Mouse (Mus musculus): ENCODE measurements at regions not wholly inside any gene's neighbourhood (a gene's known extent, or its start where the extent isn't known, plus 50 kb on each side); places are given as distances from the start of the nearest gene placed in this dataset.

GRCm38 (mm10) chr8:11967670-11968069 is 127.4 kb downstream of the Tex29 start:
- DNase-seq (ENCODE audit: extremely low read depth, low read depth, low spot score), result no peak
- 85% methylated on average over 7 of the region's 7 CpGs for WGBS
- Histone ChIP-seq H3K4me3 (ENCODE audit: insufficient read depth, low read depth, low read length) (no peak overlapping the region), H3K27me3 (ENCODE audit: control insufficient read depth, insufficient read depth, low read length) (peaks cover 5% of the 10 kb centered on the region; the same call in 1 of the 2 replicates), H3K9ac (ENCODE audit: low read depth, low read length) (no peak overlapping the region), H3K36me3 (ENCODE audit: control insufficient read depth, insufficient read depth, low read length) (no peaks in the 10 kb centered on the region), H3K4me1 (ENCODE audit: control insufficient read depth, insufficient read depth, low read length) (no peaks in the 10 kb centered on the region), H3K27ac (replicated peaks; ENCODE audit: insufficient read depth, low read depth, low read length) (no peak overlapping the region), H3K79me2 (ENCODE audit: control insufficient read depth, insufficient read depth, low read length) (no peaks in the 10 kb centered on the region)
- no peak for TF ChIP-seq CTCF (IDR thresholded peaks at IDR 0.05; ENCODE audit: low read depth, low read length)
- no peak for TF ChIP-seq POLR2A (IDR thresholded peaks at IDR 0.05; ENCODE audit: extremely low read depth, insufficient read depth, low read length)

DNA sequence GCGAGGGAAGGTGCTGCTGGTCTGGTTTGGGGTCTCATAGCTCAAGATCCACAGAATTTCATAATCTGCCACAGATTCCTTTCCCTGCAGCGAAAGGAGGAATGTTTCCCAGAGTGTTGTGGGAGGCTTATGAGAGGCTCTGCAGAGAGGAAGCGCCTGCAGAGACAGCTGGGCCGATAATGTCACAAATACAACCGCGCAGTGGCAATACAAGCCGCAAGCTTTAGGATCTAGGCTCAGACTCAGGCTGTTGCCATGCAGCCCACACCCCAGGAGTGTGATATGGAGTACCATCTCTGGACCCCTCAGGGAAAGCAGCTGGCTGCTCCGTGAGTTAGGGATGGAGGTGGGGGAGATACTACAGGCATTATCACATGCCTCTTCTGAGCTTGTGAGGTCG is 130.2 kb downstream of the Tex29 start:
- Histone ChIP-seq H3K9ac (ENCODE audit: low read depth, low read length) (no peak overlapping the region), H3K27me3 (ENCODE audit: control insufficient read depth, insufficient read depth, low read length) (peaks cover 5% of the 10 kb centered on the region; the same call in 1 of the 2 replicates), H3K4me1 (ENCODE audit: control insufficient read depth, insufficient read depth, low read length) (no peaks in the 10 kb centered on the region), H3K79me2 (ENCODE audit: control insufficient read depth, insufficient read depth, low read length) (no peaks in the 10 kb centered on the region), H3K27ac (replicated peaks; ENCODE audit: insufficient read depth, low read depth, low read length) (no peak overlapping the region), H3K36me3 (ENCODE audit: control insufficient read depth, insufficient read depth, low read length) (no peaks in the 10 kb centered on the region), H3K4me3 (ENCODE audit: insufficient read depth, low read depth, low read length) (no peak overlapping the region)
- DNase-seq (ENCODE audit: extremely low read depth, low read depth, low spot score), result no peak
- 86% methylated on average over 9 of the region's 9 CpGs for WGBS
- TF ChIP-seq CTCF (IDR thresholded peaks at IDR 0.05; ENCODE audit: low read depth, low read length), result no peak
- TF ChIP-seq POLR2A (IDR thresholded peaks at IDR 0.05; ENCODE audit: extremely low read depth, insufficient read depth, low read length), result no peak

DNA sequence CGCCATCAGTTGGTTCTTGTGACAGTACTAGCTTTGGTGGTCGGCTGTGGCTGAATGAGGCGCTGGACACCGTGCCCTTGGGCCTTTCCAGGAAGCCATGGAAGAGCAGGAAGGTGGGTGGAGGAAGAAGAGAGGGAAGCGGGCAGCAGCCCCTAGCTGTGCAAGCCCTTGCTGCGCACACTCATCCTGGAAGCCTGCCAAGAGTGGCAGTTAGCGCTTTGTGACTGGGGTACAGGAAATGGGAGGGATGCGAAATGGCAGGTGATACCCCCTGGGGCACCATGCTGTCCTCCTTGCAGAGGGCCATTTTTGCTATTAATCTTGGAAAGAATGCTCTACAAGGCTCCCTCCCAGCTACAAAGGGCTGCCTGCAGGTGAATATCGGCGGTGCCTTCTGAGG is 133.2 kb downstream of the Tex29 start:
- no peak for TF ChIP-seq CTCF (IDR thresholded peaks at IDR 0.05; ENCODE audit: low read depth, low read length)
- TF ChIP-seq POLR2A (IDR thresholded peaks at IDR 0.05; ENCODE audit: extremely low read depth, insufficient read depth, low read length), result no peak
- Histone ChIP-seq H3K4me1 (ENCODE audit: control insufficient read depth, insufficient read depth, low read length) (no peaks in the 10 kb centered on the region), H3K27me3 (ENCODE audit: control insufficient read depth, insufficient read depth, low read length) (peaks cover 5% of the 10 kb centered on the region), H3K4me3 (ENCODE audit: insufficient read depth, low read depth, low read length) (no peak overlapping the region), H3K27ac (replicated peaks; ENCODE audit: insufficient read depth, low read depth, low read length) (no peak overlapping the region), H3K36me3 (ENCODE audit: control insufficient read depth, insufficient read depth, low read length) (no peaks in the 10 kb centered on the region), H3K79me2 (ENCODE audit: control insufficient read depth, insufficient read depth, low read length) (no peaks in the 10 kb centered on the region), H3K9ac (ENCODE audit: low read depth, low read length) (no peak overlapping the region)
- WGBS, result 71% methylated on average over 10 of the region's 10 CpGs
- DNase-seq (ENCODE audit: extremely low read depth, low read depth, low spot score), result no peak

- Histone ChIP-seq H3K36me3 (ENCODE audit: control insufficient read depth, insufficient read depth, low read length) (no peaks in the 10 kb centered on the region), H3K27ac (replicated peaks; ENCODE audit: insufficient read depth, low read depth, low read length) (no peak overlapping the region), H3K4me3 (ENCODE audit: insufficient read depth, low read depth, low read length) (no peak overlapping the region), H3K27me3 (ENCODE audit: control insufficient read depth, insufficient read depth, low read length) (no peaks in the 10 kb centered on the region; the same call in none of the 2 replicates), H3K79me2 (ENCODE audit: control insufficient read depth, insufficient read depth, low read length) (no peaks in the 10 kb centered on the region), H3K9ac (ENCODE audit: low read depth, low read length) (no peak overlapping the region), H3K4me1 (ENCODE audit: control insufficient read depth, insufficient read depth, low read length) (no peaks in the 10 kb centered on the region)
- DNase-seq (ENCODE audit: extremely low read depth, low read depth, low spot score), result no peak
- no peak for TF ChIP-seq CTCF (IDR thresholded peaks at IDR 0.05; ENCODE audit: low read depth, low read length)
- 73% methylated on average over 9 of the region's 9 CpGs for WGBS
These were observed 136.8 kb downstream of the Tex29 start for GRCm38 (mm10) chr8:11977121-11977520.

- H3K9ac ChIP-seq (ENCODE audit: low read depth, low read length), result no peak overlapping the region
- no peaks in the 10 kb centered on the region for H3K79me2 ChIP-seq (ENCODE audit: control insufficient read depth, insufficient read depth, low read length)
- no peaks in the 10 kb centered on the region for H3K36me3 ChIP-seq (ENCODE audit: control insufficient read depth, insufficient read depth, low read length)
- no peak overlapping the region for H3K4me3 ChIP-seq (ENCODE audit: insufficient read depth, low read depth, low read length)
- no peak for DNase-seq (ENCODE audit: extremely low read depth, low read depth, low spot score)
- TF ChIP-seq CTCF (IDR thresholded peaks at IDR 0.05; ENCODE audit: low read depth, low read length), result no peak
- no peak for TF ChIP-seq POLR2A (IDR thresholded peaks at IDR 0.05; ENCODE audit: extremely low read depth, insufficient read depth, low read length)
- 56% methylated on average over 1 of the region's 1 CpGs for WGBS
- no peaks in the 10 kb centered on the region; the same call in none of the 2 replicates for H3K27me3 ChIP-seq (ENCODE audit: control insufficient read depth, insufficient read depth, low read length)
- no peaks in the 10 kb centered on the region for H3K4me1 ChIP-seq (ENCODE audit: control insufficient read depth, insufficient read depth, low read length)
- no peak overlapping the region for H3K27ac ChIP-seq (replicated peaks; ENCODE audit: insufficient read depth, low read depth, low read length)
These were observed 138.8 kb downstream of the Tex29 start for GRCm38 (mm10) chr8:11979056-11979455.

DNA sequence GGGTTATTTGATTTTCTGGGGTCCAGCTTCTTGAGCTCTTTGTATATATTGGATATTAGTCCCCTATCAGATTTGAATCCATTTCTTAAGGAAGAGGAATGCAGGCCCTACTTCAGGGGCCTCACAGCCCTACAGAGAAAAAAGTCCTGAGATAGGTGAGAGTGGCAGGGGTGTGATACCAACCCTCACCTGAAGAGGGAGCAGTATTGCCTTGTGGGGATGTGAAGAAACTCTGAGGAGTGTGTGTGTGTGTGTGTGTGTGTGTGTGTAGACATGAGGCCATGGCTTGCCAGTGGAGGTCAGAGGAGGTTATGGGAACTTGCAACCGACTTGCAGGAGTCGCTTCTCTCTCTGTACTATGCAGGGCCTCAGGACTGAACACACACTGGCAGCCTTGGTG is 141.2 kb downstream of the Tex29 start:
- Histone ChIP-seq H3K27ac (replicated peaks; ENCODE audit: insufficient read depth, low read depth, low read length) (no peak overlapping the region), H3K4me1 (ENCODE audit: control insufficient read depth, insufficient read depth, low read length) (no peaks in the 10 kb centered on the region), H3K9ac (ENCODE audit: low read depth, low read length) (no peak overlapping the region), H3K27me3 (ENCODE audit: control insufficient read depth, insufficient read depth, low read length) (no peaks in the 10 kb centered on the region; the same call in none of the 2 replicates), H3K79me2 (ENCODE audit: control insufficient read depth, insufficient read depth, low read length) (no peaks in the 10 kb centered on the region), H3K4me3 (ENCODE audit: insufficient read depth, low read depth, low read length) (no peak overlapping the region), H3K36me3 (ENCODE audit: control insufficient read depth, insufficient read depth, low read length) (no peaks in the 10 kb centered on the region)
- TF ChIP-seq CTCF (IDR thresholded peaks at IDR 0.05; ENCODE audit: low read depth, low read length), result peak; percentile 46; the same call in 1 of the 2 replicates
- no peak for TF ChIP-seq POLR2A (IDR thresholded peaks at IDR 0.05; ENCODE audit: extremely low read depth, insufficient read depth, low read length)
- 75% methylated on average over 2 of the region's 2 CpGs for WGBS
- DNase-seq (ENCODE audit: extremely low read depth, low read depth, low spot score), result peak; percentile 22
